Mouse (Mus musculus) CD8-positive naive resting alpha-beta T cell, adult 2 months (primary cell): ENCODE results near the gene Anapc11.
A peak's percentile ranks its signal among the peaks of the same experiment; 100 is the strongest.
"Not testable (repeated sequence)": the region's sequence is repeated elsewhere in the genome, so short reads cannot be mapped to it uniquely, and the experiment has no call there.

Experiments
- DNase-seq, 2 experiments: peaks; one replicate each; pipeline ENCODE4 v3.0.0; 2022; ENCODE audit warnings: low read depth in 2 of 2, low spot score in 2 of 2

Anapc11 gene

GRCm38 (mm10) chr11:120574278-120574600, 24.0 kb upstream of the Anapc11 start:
- no peak for DNase-seq

DNA sequence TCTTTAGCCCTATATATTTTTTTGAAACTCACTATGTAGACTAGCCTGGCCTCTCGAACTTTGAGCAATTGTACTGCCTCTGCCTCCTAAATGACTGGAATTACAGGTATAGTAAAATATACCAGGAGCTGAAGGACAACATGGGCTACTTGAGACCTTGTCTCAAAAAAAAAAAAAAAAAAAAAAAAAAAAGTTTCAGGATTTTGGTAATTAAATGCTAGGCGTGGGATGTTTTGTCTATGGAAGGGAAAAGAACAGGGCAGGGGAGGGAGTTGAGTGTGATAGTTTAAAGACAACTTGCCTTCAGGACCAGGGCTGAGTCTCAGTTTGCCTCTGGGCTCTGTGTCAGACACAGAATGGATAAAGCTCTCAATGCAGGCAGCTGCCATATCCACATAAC, 23.2 kb upstream of the Anapc11 start:
- DNase-seq = no peak

- DNase-seq = no peak
These were observed 22.3 kb upstream of the Anapc11 start for GRCm38 (mm10) chr11:120575940-120576339.

- no peak for DNase-seq
These were observed 21.7 kb upstream of the Anapc11 start for GRCm38 (mm10) chr11:120576365-120576981.

GRCm38 (mm10) chr11:120577211-120578023, 20.8 kb upstream of the Anapc11 start:
- DNase-seq = peak in 1 of 2 experiments; percentile 47

DNA sequence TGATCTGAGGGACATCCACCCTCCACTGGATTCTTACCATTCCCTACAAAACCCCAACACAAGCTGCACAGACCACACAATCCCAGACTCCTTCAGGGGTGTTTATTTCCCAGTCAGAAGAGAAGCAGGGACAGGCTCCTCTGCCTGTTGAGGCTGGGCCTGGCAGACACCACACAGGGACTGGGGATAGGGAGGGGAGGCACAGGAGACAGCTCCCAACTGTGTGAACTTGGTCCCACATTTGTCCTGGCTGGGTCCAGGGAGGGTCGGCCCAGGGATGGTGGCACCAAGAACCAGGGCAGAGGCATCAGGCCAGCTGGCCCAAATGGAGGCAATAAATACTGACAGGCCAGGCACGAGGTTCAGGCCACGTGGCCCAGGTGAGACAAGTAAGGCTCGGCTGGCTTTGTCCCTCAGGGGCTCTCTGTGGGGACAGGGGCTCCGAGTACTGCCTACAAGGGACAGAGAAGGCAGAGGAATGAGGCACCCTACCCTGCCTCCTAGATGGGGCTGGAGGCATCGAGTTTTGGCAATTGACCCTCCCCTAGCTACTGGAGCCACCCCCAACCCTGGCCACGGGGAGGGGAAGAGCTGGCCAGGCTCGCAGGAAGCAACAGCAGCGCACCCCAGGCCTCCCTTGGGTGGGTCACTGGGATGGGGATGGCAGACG, 20.1 kb upstream of the Anapc11 start:
- DNase-seq = no peak

DNA sequence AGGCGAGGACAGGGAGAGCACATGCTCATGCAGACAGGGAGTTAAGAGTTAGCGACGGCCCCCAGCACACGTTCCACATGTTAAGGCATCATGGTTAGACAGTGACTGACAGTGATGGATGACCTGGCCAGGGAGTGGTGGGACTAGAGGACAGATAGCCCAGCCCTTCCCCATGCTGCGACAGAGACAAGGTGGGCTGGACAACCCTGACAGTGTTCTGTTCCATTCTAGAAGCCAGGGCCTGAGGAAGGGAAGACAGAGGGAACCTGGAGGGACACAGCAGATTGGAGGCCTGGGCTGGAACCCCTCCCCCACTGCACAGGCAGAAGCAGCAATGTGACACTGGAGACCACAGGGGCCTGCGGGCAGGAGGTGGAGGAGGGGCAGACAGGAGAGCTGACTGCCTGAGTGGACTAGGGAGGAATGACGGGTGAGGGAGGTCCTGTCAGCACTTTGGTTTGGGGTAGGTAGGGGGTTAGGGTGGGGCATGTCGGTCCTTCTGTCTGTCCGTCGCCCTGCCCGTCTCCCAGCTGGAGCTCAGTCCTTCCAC, 19.5 kb upstream of the Anapc11 start:
- DNase-seq = no peak

DNA sequence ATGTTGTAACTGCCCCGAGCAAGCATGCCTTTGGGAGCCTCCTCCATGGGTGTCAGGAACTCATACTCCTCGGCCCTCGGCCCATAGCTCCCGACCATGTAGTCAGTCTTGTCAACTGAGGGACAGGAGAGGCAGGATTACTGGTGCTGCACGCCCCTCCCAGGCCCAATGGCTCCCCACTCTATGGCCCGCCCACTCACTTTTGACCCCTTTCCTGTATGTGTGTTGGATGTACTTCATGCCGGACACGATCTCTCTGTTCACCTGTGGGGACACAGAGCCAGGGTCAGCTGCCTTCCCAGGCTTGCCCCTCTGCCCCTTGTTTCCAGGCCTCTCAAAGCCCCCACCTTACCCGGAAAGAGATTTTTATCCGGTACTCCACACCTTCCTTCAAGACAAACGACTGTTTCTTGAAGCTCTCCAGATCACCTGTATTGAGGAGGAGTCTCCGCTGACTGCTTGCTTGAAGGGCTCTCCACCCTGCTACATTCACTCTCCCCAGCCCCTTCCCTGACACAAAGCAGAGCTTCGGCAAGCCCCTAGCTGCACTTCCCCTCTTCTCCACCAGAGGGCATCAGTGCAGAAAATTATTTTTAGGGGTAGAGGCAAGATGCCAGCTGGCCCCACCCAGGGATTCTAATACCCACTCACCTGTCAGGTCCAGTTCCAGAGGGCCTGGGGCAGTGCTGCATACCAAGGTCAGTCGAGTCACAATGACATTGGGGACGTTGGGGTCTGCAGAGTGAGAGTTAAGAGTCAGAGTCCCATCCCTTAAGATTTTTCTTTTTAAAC, 18.7 kb upstream of the Anapc11 start:
- DNase-seq = peak; percentile 83 to 86

GRCm38 (mm10) chr11:120580190-120580589, 18.0 kb upstream of the Anapc11 start:
- no peak for DNase-seq

DNA sequence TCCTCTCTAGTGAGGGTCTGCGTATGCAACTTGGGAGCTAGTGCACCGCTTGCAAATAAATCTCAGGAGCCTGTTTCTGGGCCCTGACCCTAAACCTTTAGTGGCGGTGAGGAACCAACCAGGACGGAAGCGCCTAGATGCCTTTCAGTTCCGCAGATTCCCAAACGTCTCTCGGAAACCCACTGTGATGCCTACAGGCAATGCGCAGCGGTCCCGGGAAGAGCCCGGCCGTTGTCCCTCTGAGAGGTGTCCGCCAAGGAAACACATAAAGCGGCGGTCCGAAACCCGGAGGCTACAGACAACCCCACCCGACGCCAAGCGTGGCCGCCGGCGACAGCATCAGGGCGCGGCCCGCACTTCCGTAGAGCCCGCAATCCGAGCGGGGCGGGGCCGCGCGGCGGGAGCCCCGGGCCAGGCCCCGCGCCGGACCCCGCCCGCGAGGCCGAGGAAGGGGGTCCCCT, 17.3 kb upstream of the Anapc11 start:
- no peak for DNase-seq

GRCm38 (mm10) chr11:120581490-120582267, 16.5 kb upstream of the Anapc11 start, which contains the start of gene Arhgdia:
Gene Arhgdia (minus strand): TSS chr11:120581624.
- peak; percentile 84 for DNase-seq

DNA sequence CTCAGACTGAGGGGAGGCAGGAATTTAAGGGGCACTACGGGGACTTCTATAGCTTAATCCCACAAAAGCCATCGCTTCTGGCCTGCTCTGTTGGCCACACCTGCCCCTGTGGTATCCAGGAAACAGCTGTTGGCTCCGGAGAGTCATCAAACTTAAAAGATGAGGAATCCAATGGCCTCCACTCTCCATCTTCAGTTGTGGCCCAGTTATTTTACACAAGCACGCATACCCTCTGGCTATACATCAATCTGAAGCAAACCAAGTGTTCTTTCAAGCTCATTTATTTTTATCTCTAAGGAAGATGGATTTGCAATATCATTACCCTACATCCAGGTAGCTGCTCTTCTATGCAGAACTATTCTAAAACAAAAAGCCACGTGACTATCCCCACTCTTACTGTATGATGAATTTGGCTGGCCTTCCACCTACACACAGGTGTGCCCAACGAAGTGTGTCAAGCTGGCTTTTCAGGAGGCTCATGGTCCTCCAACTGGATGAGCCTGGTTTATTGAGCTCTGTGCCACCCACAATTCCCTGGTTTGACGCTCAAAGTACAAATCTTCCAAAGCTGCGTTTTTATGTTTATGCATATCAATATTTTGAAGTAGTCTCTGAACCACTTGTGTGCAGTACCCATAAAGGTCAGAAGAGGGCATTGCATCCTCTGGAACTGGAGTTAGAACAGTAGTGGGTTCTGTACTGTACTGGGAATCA, 15.8 kb upstream of the Anapc11 start:
- peak; percentile 60 to 67 for DNase-seq

DNA sequence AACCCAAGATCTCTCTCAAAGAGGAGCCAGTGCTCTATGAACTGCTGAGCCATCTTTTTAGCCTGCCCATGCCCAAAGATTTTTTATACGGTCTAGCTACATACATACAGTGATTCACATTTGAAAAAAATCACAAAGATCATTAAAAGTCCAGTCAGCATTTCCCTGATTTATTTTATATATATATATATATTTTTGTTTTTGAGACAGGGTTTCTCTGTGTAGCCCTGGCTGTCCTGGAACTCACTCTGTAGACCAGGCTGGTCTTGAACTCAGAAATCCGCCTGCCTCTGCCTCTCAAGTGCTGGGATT, 15.3 kb upstream of the Anapc11 start:
- not testable (repeated sequence) for DNase-seq

DNA sequence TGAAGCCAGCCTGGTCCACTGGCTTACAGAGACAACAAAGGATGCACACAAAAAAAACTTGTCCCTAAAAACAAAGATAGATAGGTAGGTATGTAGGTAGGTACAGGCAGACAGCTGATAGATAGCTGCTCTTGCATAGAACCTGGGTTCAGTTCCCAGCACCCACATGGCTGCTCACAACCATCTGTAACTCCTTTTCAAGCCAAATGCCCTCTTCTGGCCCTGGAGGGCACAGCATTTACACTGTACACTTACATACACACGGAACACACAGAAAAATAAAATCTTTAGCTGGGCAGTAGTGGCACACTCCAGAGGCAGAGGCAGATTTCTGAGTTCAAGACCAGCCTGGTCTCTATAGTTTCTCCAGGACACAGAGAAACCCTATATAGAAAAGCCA, 14.3 kb upstream of the Anapc11 start:
- no peak for DNase-seq

- DNase-seq = no peak
These were observed 9.7 kb upstream of the Anapc11 start for GRCm38 (mm10) chr11:120588531-120588930.

- DNase-seq = no peak
These were observed 683 bp upstream of the Anapc11 start for GRCm38 (mm10) chr11:120597240-120598235.

GRCm38 (mm10) chr11:120598990-120599549, 849 bp downstream of the Anapc11 start:
- no peak for DNase-seq

DNA sequence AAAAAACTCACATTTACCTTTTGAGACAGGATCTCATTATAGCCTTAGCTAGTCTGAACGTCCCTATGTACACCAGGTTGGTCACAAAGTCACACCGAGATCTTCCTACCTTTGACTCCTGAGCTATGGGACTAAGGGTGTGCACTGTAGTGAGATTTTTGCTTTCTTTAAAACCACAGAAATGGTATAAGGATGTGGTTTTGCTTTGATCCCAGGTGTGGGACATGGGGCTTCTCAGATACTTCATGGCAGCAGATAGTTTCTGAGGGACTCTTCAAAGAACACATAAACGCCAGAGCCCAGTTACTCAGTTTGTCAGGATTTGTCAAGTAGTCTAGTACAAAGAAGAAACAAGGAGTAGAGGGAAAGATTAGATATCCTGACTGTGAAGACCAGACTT, 2.5 kb downstream of the Anapc11 start:
- peak in 1 of 2 experiments; percentile 48 for DNase-seq
